Mouse (Mus musculus) ES-Bruce4 (cell line): Measurements from ENCODE around the gene Itgb7.

Experiments
- CTCF ChIP-seq: IDR thresholded peaks from one replicate; pipeline ENCODE4 v1.8.1; 2011; ENCODE audit warnings: low read depth, low read length
- POLR2A ChIP-seq: IDR thresholded peaks from one replicate; pipeline ENCODE4 v1.8.1; 2011; ENCODE audit warnings: low read length; ENCODE audit not compliant: insufficient read depth

DNA sequence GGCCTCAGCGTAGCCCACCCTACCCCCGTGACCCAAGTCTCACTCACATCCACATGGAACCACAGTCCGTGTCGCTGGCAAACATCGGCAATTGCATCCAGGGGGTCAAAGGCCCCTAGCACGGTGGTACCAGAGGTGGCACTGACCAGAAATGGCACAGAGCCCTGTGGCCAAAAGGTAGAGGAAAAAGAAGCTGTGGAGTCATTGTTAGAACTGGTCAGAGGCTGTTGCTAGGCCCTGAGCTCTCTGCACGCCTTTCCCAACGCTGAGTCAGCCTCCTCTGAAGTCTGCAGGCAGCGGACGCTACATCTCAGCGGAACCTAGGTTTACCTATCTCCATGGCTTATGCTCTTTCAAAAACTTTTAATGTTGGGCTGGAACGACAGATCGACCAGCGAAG lies 51.8 kb downstream of the Itgb7 start:
- TF ChIP-seq POLR2A (no peak), CTCF (no peak)
